Mouse (Mus musculus): ENCODE measurements around the gene Thbs2. TPM values are rescaled to one million over a fixed set of nuclear protein-coding genes. Genes with fewer than 3 reads are reported as not detected.

Gene Thbs2
- polyA plus RNA-seq, 1 experiment from 2014 or later = 1.9 TPM

GRCm38 (mm10) chr17:14620037-14620436 lies 74.0 kb downstream of the Thbs2 start:
- no peak for DNase-seq (ENCODE audit: low spot score)
- no peak overlapping the region for H3K4me3 ChIP-seq
- H3K27me3 ChIP-seq (replicated peaks; ENCODE audit: low read depth, poor library complexity, severe bottlenecking) = no peaks in the 10 kb centered on the region
- H3K4me1 ChIP-seq = peaks cover 9% of the 10 kb centered on the region
- WGBS = 86% methylated on average over 3 of the region's 3 CpGs
- no peaks in the 10 kb centered on the region for H3K36me3 ChIP-seq (replicated peaks)
- H3K27ac ChIP-seq (replicated peaks) = no peak overlapping the region
- H3K9me3 ChIP-seq = no peaks in the 10 kb centered on the region

DNA sequence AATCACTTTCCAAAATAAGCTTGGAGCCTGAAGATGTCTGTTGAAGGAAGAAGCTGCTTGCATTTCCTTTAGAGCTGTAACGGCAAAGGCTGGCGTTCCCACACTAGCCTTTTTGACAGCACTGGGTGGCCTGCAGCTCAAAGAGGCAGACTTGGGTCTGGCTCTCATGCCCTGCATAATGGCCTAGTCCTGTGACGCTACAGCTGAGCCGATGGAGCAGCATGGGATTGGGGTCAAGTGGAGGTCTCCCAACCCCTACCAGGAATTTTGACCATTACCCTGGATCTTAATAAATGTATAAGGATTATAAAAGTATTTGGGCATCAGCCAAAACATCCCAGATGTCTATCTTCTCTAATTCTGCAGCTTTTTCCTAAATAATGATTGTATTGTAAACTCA lies 75.0 kb downstream of the Thbs2 start:
- no peak for DNase-seq (ENCODE audit: low spot score)
- no peak overlapping the region for H3K27ac ChIP-seq (replicated peaks)
- H3K36me3 ChIP-seq (replicated peaks) = no peaks in the 10 kb centered on the region
- H3K4me3 ChIP-seq = no peak overlapping the region
- 82% methylated on average over 4 of the region's 4 CpGs for WGBS
- no peaks in the 10 kb centered on the region for H3K4me1 ChIP-seq
- no peaks in the 10 kb centered on the region for H3K27me3 ChIP-seq (replicated peaks; ENCODE audit: low read depth, poor library complexity, severe bottlenecking)
- no peaks in the 10 kb centered on the region for H3K9me3 ChIP-seq

Other genes starting within 250 kb of the Thbs2 start
- 4.3 and 5.0 TPM in 2 replicates for gene Wdr27, start 248.9 kb upstream of the Thbs2 start, polyA plus RNA-seq (2016; fragmentation: Nextera tagmentation; extraction: Ambion mirVana)
- gene 1600012H06Rik, start 248.9 kb upstream of the Thbs2 start, polyA plus RNA-seq (2016; fragmentation: Nextera tagmentation; extraction: Ambion mirVana) = 24.9 and 27.3 TPM in 2 replicates